In genomic region chr11:73084303-73084702, GRCm38 (mm10) we compare ENCODE assay signal across 10 mouse cellular contexts. TPM values are rescaled to one million over a fixed set of nuclear protein-coding genes. Genes with fewer than 3 reads are reported as not detected.
A peak's percentile ranks its signal among the peaks of the same experiment; 100 is the strongest.
DNase-seq lines count a peak whose midpoint lies in the region; ATAC-seq and TF ChIP-seq lines count a peak whose summit lies in the region.
"Had no signal": no experiment of that assay in that cellular context is flagged by ENCODE, and none has a peak within 500 bp of the region (broad histone marks: within the 10 kb centered on the region; RNA-seq: fewer than 3 reads in every experiment).

No protein-coding gene starts in this region.

- peak overlapping the region; percentile 70 for H3K27ac ChIP-seq in heart, embryonic 11.5 days (ENCODE audit: low read depth, low read length)
- peak overlapping the region; percentile 8; the same call in 1 of the 2 replicates for H3K27ac ChIP-seq in midbrain, postnatal 0 days (ENCODE audit: low read depth, low read length)
- H3K27ac ChIP-seq in midbrain, embryonic 10.5 days (replicated peaks) = no peak overlapping the region
- peak overlapping the region; percentile 42; the same call in 1 of the 2 replicates for H3K27ac ChIP-seq in hindbrain, postnatal 0 days
- H3K27ac ChIP-seq: neural tube, embryonic 12.5 days had no signal

- no peak for ATAC-seq in heart, embryonic 11.5 days (replicated peaks; ENCODE audit: insufficient number of reproducible peaks, low FRiP score, low TSS enrichment)
- ATAC-seq in midbrain, postnatal 0 days (ENCODE audit: low FRiP score) = no peak
- peak; percentile 22; the same call in 1 of the 2 replicates for ATAC-seq in hindbrain, postnatal 0 days

- H3K27me3 ChIP-seq in heart, embryonic 11.5 days (ENCODE audit: control insufficient read depth, insufficient read depth, low read length) = no peaks in the 10 kb centered on the region
- H3K27me3 ChIP-seq in midbrain, postnatal 0 days (ENCODE audit: insufficient read depth, low read length) = no peaks in the 10 kb centered on the region
- H3K27me3 ChIP-seq in midbrain, embryonic 10.5 days (ENCODE audit: low read depth, poor library complexity, severe bottlenecking) = no peaks in the 10 kb centered on the region
- H3K27me3 ChIP-seq in hindbrain, postnatal 0 days (ENCODE audit: insufficient read depth, low read length) = no peaks in the 10 kb centered on the region
- H3K27me3 ChIP-seq: liver, embryonic 13.5 days; neural tube, embryonic 12.5 days had no signal

- no peak overlapping the region for H3K4me2 ChIP-seq in heart, embryonic 11.5 days
- no peak overlapping the region for H3K4me2 ChIP-seq in midbrain, postnatal 0 days (ENCODE audit: low read depth, low read length, poor library complexity, severe bottlenecking)
- H3K4me2 ChIP-seq in hindbrain, postnatal 0 days (ENCODE audit: low read depth, low read length) = no peak overlapping the region
- H3K4me2 ChIP-seq: liver, embryonic 13.5 days; neural tube, embryonic 12.5 days had no signal

- no peaks in the 10 kb centered on the region for H3K9me3 ChIP-seq in heart, embryonic 11.5 days (replicated peaks; ENCODE audit: control insufficient read depth, low read length)
- no peaks in the 10 kb centered on the region for H3K9me3 ChIP-seq in midbrain, postnatal 0 days (ENCODE audit: low read length)
- H3K9me3 ChIP-seq in midbrain, embryonic 10.5 days (replicated peaks) = no peaks in the 10 kb centered on the region
- H3K9me3 ChIP-seq in hindbrain, postnatal 0 days (ENCODE audit: low read length) = no peaks in the 10 kb centered on the region
- H3K9me3 ChIP-seq: liver, embryonic 13.5 days; neural tube, embryonic 12.5 days had no signal

- DNase-seq in heart, adult 18-20 months = no peak
- DNase-seq in midbrain, postnatal 0 days (ENCODE audit: low spot score) = no peak
- DNase-seq in midbrain, embryonic 10.5 days (ENCODE audit: low spot score) = no peak
- no peak for DNase-seq in hindbrain, postnatal 0 days (ENCODE audit: low spot score)
- peak; percentile 60 for DNase-seq in thymus, postnatal 0 days (ENCODE audit: low spot score)
- DNase-seq in adrenal gland, postnatal 10 days = no peak
- no peak for DNase-seq in adrenal gland, postnatal 4 days (ENCODE audit: low spot score in 2 of 2)
- DNase-seq: liver, embryonic 13.5 days had no signal

- H3K4me1 ChIP-seq in heart, embryonic 11.5 days (ENCODE audit: control insufficient read depth, insufficient read depth, low read length) = peaks cover 14% of the 10 kb centered on the region
- H3K4me1 ChIP-seq in midbrain, postnatal 0 days (ENCODE audit: insufficient read depth, low read length) = no peaks in the 10 kb centered on the region
- peaks cover 13% of the 10 kb centered on the region for H3K4me1 ChIP-seq in midbrain, embryonic 10.5 days
- H3K4me1 ChIP-seq in hindbrain, postnatal 0 days (ENCODE audit: insufficient read depth, low read length) = 0 out of 2 replicates have a peak, but pooled peaks cover 6% of the 10 kb centered on the region
- H3K4me1 ChIP-seq: neural tube, embryonic 12.5 days had no signal

- 59% methylated on average over 6 of the region's 6 CpGs for WGBS in heart, embryonic 11.5 days (ENCODE audit: insufficient replicate concordance)
- 77% methylated on average over 6 of the region's 6 CpGs for WGBS in midbrain, postnatal 0 days
- 77% methylated on average over 6 of the region's 6 CpGs for WGBS in midbrain, embryonic 10.5 days
- WGBS in hindbrain, postnatal 0 days = 72% methylated on average over 6 of the region's 6 CpGs

- TF ChIP-seq CTCF in midbrain, postnatal 0 days (IDR thresholded peaks at IDR 0.05) = no peak
- TF ChIP-seq CTCF in hindbrain, postnatal 0 days (IDR thresholded peaks at IDR 0.05; ENCODE audit: low read depth) = no peak

- no peak overlapping the region for H3K9ac ChIP-seq in heart, embryonic 11.5 days (ENCODE audit: low read depth, low read length)
- H3K9ac ChIP-seq in midbrain, postnatal 0 days (replicated peaks; ENCODE audit: low read length, poor library complexity, severe bottlenecking) = no peak overlapping the region
- no peak overlapping the region for H3K9ac ChIP-seq in hindbrain, postnatal 0 days (replicated peaks; ENCODE audit: low read length)
- H3K9ac ChIP-seq: liver, embryonic 13.5 days; neural tube, embryonic 12.5 days had no signal

- H3K4me3 ChIP-seq in heart, embryonic 11.5 days (ENCODE audit: low read depth, low read length) = no peak overlapping the region
- no peak overlapping the region for H3K4me3 ChIP-seq in midbrain, postnatal 0 days (ENCODE audit: low read depth, low read length)
- no peak overlapping the region for H3K4me3 ChIP-seq in midbrain, embryonic 10.5 days
- no peak overlapping the region for H3K4me3 ChIP-seq in hindbrain, postnatal 0 days (ENCODE audit: low read length)
- H3K4me3 ChIP-seq: liver, embryonic 13.5 days; neural tube, embryonic 12.5 days had no signal

- H3K36me3 ChIP-seq in heart, embryonic 11.5 days (ENCODE audit: control insufficient read depth, insufficient read depth, low read length) = peaks cover 6% of the 10 kb centered on the region; the same call in 1 of the 2 replicates
- peaks cover 14% of the 10 kb centered on the region for H3K36me3 ChIP-seq in midbrain, postnatal 0 days (ENCODE audit: insufficient read depth, low read length)
- peaks cover 62% of the 10 kb centered on the region for H3K36me3 ChIP-seq in midbrain, embryonic 10.5 days
- peaks cover 18% of the 10 kb centered on the region for H3K36me3 ChIP-seq in hindbrain, postnatal 0 days (ENCODE audit: insufficient read depth, low read length)

RNA-seq across cellular contexts. Expression of gene Itgae, which starts 6.1 kb away (rescaled TPM):
- polyA plus RNA-seq in heart, embryonic 11.5 days (2014; fragmentation: Nextera tagmentation; extraction: Ambion mirVana) = 0.31 and 0.34 TPM in 2 replicates
- total RNA-seq in heart, adult 18-20 months (2021) = under 1 TPM; 0.10 to 0.41 TPM
- total RNA-seq in midbrain, postnatal 0 days (2014; rRNA removed) = 0.05 TPM in 1 of 2 replicates, not detected in the other
- polyA plus RNA-seq in midbrain, postnatal 0 days (2015; fragmentation: Nextera tagmentation; extraction: Ambion mirVana) = 0.09 and 0.10 TPM in 2 replicates
- polyA plus RNA-seq in midbrain, embryonic 10.5 days (2016; fragmentation: Nextera tagmentation; extraction: Ambion mirVana) = 0.39 and 0.60 TPM in 2 replicates
- total RNA-seq in hindbrain, postnatal 0 days (2014; rRNA removed) = 0.16 and 0.18 TPM in 2 replicates
- 0.14 and 0.31 TPM in 2 replicates for polyA plus RNA-seq in hindbrain, postnatal 0 days (2015; fragmentation: Nextera tagmentation; extraction: Ambion mirVana)
- 8.0 and 10.5 TPM in 2 replicates for polyA plus RNA-seq in thymus, postnatal 0 days (2015; fragmentation: Nextera tagmentation; extraction: Ambion mirVana)
- under 1 TPM; 0.82 to 0.90 TPM for total RNA-seq in adrenal gland, postnatal 10 days (2021)
- under 1 TPM; 0.42 to 0.45 TPM for total RNA-seq in adrenal gland, postnatal 4 days (2021)

RNA-seq across cellular contexts. Expression of gene Ncbp3, which starts 36.7 kb away (rescaled TPM):
- 9.6 and 10.3 TPM in 2 replicates for polyA plus RNA-seq in heart, embryonic 11.5 days (2014; fragmentation: Nextera tagmentation; extraction: Ambion mirVana)
- 1 to 10 TPM; 5.6 to 6.2 TPM for total RNA-seq in heart, adult 18-20 months (2021)
- total RNA-seq in midbrain, postnatal 0 days (2014; rRNA removed) = 7.2 and 11.7 TPM in 2 replicates
- 6.1 and 7.9 TPM in 2 replicates for polyA plus RNA-seq in midbrain, postnatal 0 days (2015; fragmentation: Nextera tagmentation; extraction: Ambion mirVana)
- polyA plus RNA-seq in midbrain, embryonic 10.5 days (2016; fragmentation: Nextera tagmentation; extraction: Ambion mirVana) = 11.7 and 12.2 TPM in 2 replicates
- total RNA-seq in hindbrain, postnatal 0 days (2014; rRNA removed) = 5.2 and 6.9 TPM in 2 replicates
- 7.3 and 7.7 TPM in 2 replicates for polyA plus RNA-seq in hindbrain, postnatal 0 days (2015; fragmentation: Nextera tagmentation; extraction: Ambion mirVana)
- polyA plus RNA-seq in thymus, postnatal 0 days (2015; fragmentation: Nextera tagmentation; extraction: Ambion mirVana) = 9.0 and 13.3 TPM in 2 replicates
- total RNA-seq in adrenal gland, postnatal 10 days (2021) = 10 to 100 TPM in 1 of 2 experiments, 1 to 10 TPM in 1; 9.1 to 11.7 TPM
- total RNA-seq in adrenal gland, postnatal 4 days (2021) = 10 to 100 TPM; 15.2 to 17.2 TPM

RNA-seq across cellular contexts. Expression of gene Haspin, which starts 53.8 kb away (rescaled TPM):
- polyA plus RNA-seq in heart, embryonic 11.5 days (2014; fragmentation: Nextera tagmentation; extraction: Ambion mirVana) = 11.2 and 12.0 TPM in 2 replicates
- under 1 TPM; 0.12 to 0.21 TPM for total RNA-seq in heart, adult 18-20 months (2021)
- total RNA-seq in midbrain, postnatal 0 days (2014; rRNA removed) = 0.60 and 1.4 TPM in 2 replicates
- 0.97 and 1.3 TPM in 2 replicates for polyA plus RNA-seq in midbrain, postnatal 0 days (2015; fragmentation: Nextera tagmentation; extraction: Ambion mirVana)
- 22.4 and 24.5 TPM in 2 replicates for polyA plus RNA-seq in midbrain, embryonic 10.5 days (2016; fragmentation: Nextera tagmentation; extraction: Ambion mirVana)
- total RNA-seq in hindbrain, postnatal 0 days (2014; rRNA removed) = 1.8 and 3.3 TPM in 2 replicates
- 2.4 and 3.4 TPM in 2 replicates for polyA plus RNA-seq in hindbrain, postnatal 0 days (2015; fragmentation: Nextera tagmentation; extraction: Ambion mirVana)
- polyA plus RNA-seq in thymus, postnatal 0 days (2015; fragmentation: Nextera tagmentation; extraction: Ambion mirVana) = 19.7 and 22.0 TPM in 2 replicates
- 1 to 10 TPM; 3.0 to 3.7 TPM for total RNA-seq in adrenal gland, postnatal 10 days (2021)
- total RNA-seq in adrenal gland, postnatal 4 days (2021) = 1 to 10 TPM; 4.6 to 5.9 TPM
